Mouse (Mus musculus): ENCODE measurements around the gene Ephx3. TPM values are rescaled to one million over a fixed set of nuclear protein-coding genes. Genes with fewer than 3 reads are reported as not detected.
A peak's percentile ranks its signal among the peaks of the same experiment; 100 is the strongest.

Ephx3 gene
- polyA plus RNA-seq, 1 experiment = 0.12 TPM

DNA sequence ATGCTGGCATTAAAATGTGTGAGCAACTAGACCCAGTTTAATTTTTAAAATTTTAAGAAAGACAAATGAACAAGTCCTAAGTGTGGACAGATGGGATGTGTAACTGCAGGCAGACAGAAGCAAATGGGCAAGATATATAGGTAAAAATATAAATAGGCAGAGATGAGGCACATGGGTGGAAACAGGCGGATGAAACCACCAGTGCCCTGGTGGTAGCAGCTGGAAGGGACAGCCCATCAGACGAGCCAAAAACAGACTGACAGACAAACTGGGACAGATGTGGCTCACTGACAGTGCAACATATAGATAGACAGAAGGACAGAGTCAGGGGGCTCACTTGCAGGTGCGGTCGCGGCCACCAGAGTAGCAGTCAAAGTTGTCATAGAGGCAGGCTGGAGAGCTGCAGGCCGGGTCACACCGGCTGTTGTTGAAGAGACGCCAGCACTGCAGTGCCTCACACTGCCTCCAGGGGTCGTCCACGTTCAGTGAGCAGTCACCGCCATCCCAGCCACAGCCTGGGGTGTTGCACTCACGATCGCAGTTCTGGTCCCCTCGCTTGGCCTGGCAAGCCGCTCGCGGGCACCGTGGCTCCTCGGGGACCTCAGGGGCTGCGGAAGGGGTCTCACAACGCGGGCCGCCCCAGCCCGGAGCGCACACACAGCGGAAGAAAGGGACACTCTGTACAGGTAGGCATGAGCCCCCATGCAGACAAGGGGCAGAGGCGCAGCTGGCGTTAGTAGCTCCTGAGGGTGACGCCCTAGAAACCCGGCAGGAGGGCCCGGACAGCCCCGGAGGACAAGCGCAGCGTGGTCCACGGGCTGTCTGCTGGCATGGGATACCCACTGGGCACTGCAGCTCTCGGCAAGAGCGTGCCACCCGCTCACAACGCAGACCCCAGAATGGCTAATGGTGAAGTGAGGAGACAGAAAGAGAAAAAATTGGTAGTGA is 46.2 kb downstream of the Ephx3 start:
- Histone ChIP-seq H3ac (ENCODE audit: control insufficient read depth, insufficient read length, low read depth) (no peak overlapping the region), H3K36me3 (ENCODE audit: control insufficient read depth, insufficient read depth) (no peaks in the 10 kb centered on the region), H3K79me2 (ENCODE audit: control insufficient read depth, insufficient read depth) (no peaks in the 10 kb centered on the region), H3K4me3 (ENCODE audit: insufficient read depth, poor library complexity, severe bottlenecking) (no peak overlapping the region), H3K79me3 (ENCODE audit: low read depth) (no peaks in the 10 kb centered on the region), H3K27me3 (ENCODE audit: control insufficient read depth, insufficient read depth, insufficient read length) (no peaks in the 10 kb centered on the region)
- TF ChIP-seq CTCF (IDR thresholded peaks at IDR 0.05; ENCODE audit: control insufficient read depth, insufficient read depth, insufficient read length) (peak; percentile 98), MYOG (IDR thresholded peaks at IDR 0.05; ENCODE audit: control insufficient read depth, extremely low read depth, insufficient read length) (no peak), MAX (IDR thresholded peaks at IDR 0.05) (no peak)

DNA sequence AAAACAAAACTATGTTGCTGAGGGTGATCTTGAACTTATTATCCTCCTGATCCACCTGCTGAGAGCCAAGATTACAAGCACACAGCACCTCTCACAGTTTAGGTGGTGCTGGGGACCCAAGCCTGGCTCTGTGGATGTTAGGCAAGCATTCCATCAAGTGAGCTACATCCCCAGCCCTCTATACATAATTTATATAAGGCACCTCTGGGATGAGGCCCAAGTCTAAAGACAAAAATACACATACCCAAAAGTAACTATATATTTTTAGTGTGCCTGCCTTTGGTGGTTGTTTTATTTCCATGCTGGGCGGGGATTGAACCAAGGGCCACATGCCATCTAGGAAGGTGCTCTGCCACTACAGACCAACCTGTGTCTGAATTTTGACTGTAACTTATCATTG is 47.1 kb downstream of the Ephx3 start:
- H3K36me3 ChIP-seq (ENCODE audit: control insufficient read depth, insufficient read depth) = no peaks in the 10 kb centered on the region
- no peak overlapping the region for H3K4me3 ChIP-seq (ENCODE audit: insufficient read depth, poor library complexity, severe bottlenecking)
- TF ChIP-seq MYOG (IDR thresholded peaks at IDR 0.05; ENCODE audit: control insufficient read depth, extremely low read depth, insufficient read length) (no peak), CEBPB (IDR thresholded peaks at IDR 0.05; ENCODE audit: low read depth) (no peak), MAX (IDR thresholded peaks at IDR 0.05) (no peak), MYOD1 (IDR thresholded peaks at IDR 0.05; ENCODE audit: control insufficient read depth, insufficient read length, low read depth) (no peak), CTCF (IDR thresholded peaks at IDR 0.05; ENCODE audit: control insufficient read depth, insufficient read depth, insufficient read length) (no peak), FOSL1 (IDR thresholded peaks at IDR 0.05; ENCODE audit: insufficient read depth, low read length, poor library complexity, severe bottlenecking) (no peak), USF1 (IDR thresholded peaks at IDR 0.05; ENCODE audit: low read depth) (no peak)
- H3K79me3 ChIP-seq (ENCODE audit: low read depth) = no peaks in the 10 kb centered on the region
- no peaks in the 10 kb centered on the region for H3K79me2 ChIP-seq (ENCODE audit: control insufficient read depth, insufficient read depth)
- H3K27me3 ChIP-seq (ENCODE audit: control insufficient read depth, insufficient read depth, insufficient read length) = no peaks in the 10 kb centered on the region
- no peak overlapping the region for H3ac ChIP-seq (ENCODE audit: control insufficient read depth, insufficient read length, low read depth)

Other genes starting within 250 kb of the Ephx3 start
- 21.0 TPM for gene Rrp1b, start 153.4 kb downstream of the Ephx3 start, polyA plus RNA-seq (2012; fragmentation: generic; extraction: Trizol)
- 1.1 TPM for gene Hsf2bp, start 153.2 kb downstream of the Ephx3 start, polyA plus RNA-seq (2012; fragmentation: generic; extraction: Trizol)
- 14.8 TPM for gene Notch3, start 22.7 kb downstream of the Ephx3 start, polyA plus RNA-seq (2012; fragmentation: generic; extraction: Trizol)
- gene Brd4, start 95.2 kb upstream of the Ephx3 start, polyA plus RNA-seq (2012; fragmentation: generic; extraction: Trizol) = 46.9 TPM
- gene Akap8, start 131.7 kb upstream of the Ephx3 start, polyA plus RNA-seq (2012; fragmentation: generic; extraction: Trizol) = 27.3 TPM
- gene Akap8l, start 161.1 kb upstream of the Ephx3 start, polyA plus RNA-seq (2012; fragmentation: generic; extraction: Trizol) = 10.9 TPM
- 23.0 TPM for gene Wiz, start 199.9 kb upstream of the Ephx3 start, polyA plus RNA-seq (2012; fragmentation: generic; extraction: Trizol)
- gene Rasal3, start 214.0 kb upstream of the Ephx3 start, polyA plus RNA-seq (2012; fragmentation: generic; extraction: Trizol) = not detected
- not detected for gene Pglyrp2, start 234.6 kb upstream of the Ephx3 start, polyA plus RNA-seq (2012; fragmentation: generic; extraction: Trizol)